In the genomic region with DNA sequence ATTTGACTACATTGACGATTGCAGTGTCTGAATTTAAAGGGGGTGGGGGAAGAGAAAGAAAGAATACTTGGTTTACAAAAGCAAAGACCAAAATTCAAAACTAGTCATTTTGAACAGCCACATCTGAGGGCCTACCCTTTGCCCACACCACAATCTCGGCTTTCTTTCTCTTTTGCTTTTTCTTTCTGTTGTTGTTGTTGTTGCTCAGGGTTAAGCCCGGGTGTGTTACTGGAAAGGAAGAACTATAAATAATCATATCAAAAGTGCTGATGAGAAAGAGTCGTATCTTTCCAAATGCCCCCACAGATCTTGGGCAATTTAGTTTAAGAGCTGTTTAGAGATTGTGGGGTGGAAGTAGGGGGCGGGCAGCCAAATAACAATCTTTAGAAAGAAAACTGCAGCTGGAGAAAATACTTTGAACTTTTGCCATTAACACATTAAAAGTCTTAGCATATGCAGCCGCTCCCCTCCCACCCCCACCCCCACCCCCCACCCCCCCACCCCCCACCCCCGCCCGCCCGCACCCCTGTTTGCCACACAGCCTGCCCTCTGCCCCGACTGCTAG, we compare ENCODE assay signal across 9 mouse cellular contexts. TPM values are rescaled to one million over a fixed set of nuclear protein-coding genes. Genes with fewer than 3 reads are reported as not detected.
DNase-seq lines count a peak whose midpoint lies in the region; ATAC-seq and TF ChIP-seq lines count a peak whose summit lies in the region.
"Had no signal": no experiment of that assay in that cellular context is flagged by ENCODE, and none has a peak within 500 bp of the region (broad histone marks: within the 10 kb centered on the region; RNA-seq: fewer than 3 reads in every experiment).

No protein-coding gene starts in this region.

- WGBS in heart, adult 2 months, result 23% methylated on average over 10 of the region's 10 CpGs
- WGBS in forebrain, postnatal 0 days, result 3% methylated on average over 10 of the region's 10 CpGs
- WGBS in liver, embryonic 16.5 days (ENCODE audit: insufficient replicate concordance), result 51% methylated on average over 10 of the region's 10 CpGs

- H3K79me2 ChIP-seq in heart, adult 2 months (replicated peaks; ENCODE audit: control insufficient read depth, insufficient read depth, low read length), result peaks cover 4% of the 10 kb centered on the region; the same call in 1 of the 2 replicates

- no peak overlapping the region for H3K4me3 ChIP-seq in heart, adult 2 months
- H3K4me3 ChIP-seq in forebrain, postnatal 0 days (ENCODE audit: low read depth, low read length), result peak overlapping the region; percentile 34
- no peak overlapping the region for H3K4me3 ChIP-seq in liver, embryonic 16.5 days (ENCODE audit: low read depth, low read length)

- H3K36me3 ChIP-seq in heart, adult 2 months (ENCODE audit: control insufficient read depth, insufficient read depth, low read length), result peaks cover 52% of the 10 kb centered on the region
- H3K36me3 ChIP-seq in forebrain, postnatal 0 days (ENCODE audit: insufficient read depth), result peaks cover 12% of the 10 kb centered on the region
- peaks cover 14% of the 10 kb centered on the region for H3K36me3 ChIP-seq in liver, embryonic 16.5 days (ENCODE audit: control insufficient read depth, insufficient read depth)

- H3K9me3 ChIP-seq in forebrain, postnatal 0 days (ENCODE audit: low read length), result no peaks in the 10 kb centered on the region
- no peaks in the 10 kb centered on the region for H3K9me3 ChIP-seq in liver, embryonic 16.5 days (replicated peaks; ENCODE audit: control insufficient read depth, low read length)

- H3K4me2 ChIP-seq in forebrain, postnatal 0 days (ENCODE audit: low read depth), result peak overlapping the region; percentile 57
- no peak overlapping the region for H3K4me2 ChIP-seq in liver, embryonic 16.5 days (ENCODE audit: low read depth, low read length)

- DNase-seq in heart, adult 2 months, result no peak
- no peak for DNase-seq in heart, adult 9 months (ENCODE audit: low spot score in 2 of 2)
- DNase-seq in forebrain, postnatal 0 days, result no peak
- no peak for DNase-seq in ovary, adult 18-20 months (ENCODE audit: low spot score)
- no peak for DNase-seq in frontal cortex, postnatal 14 days (ENCODE audit: low spot score in 2 of 2)
- no peak for DNase-seq in thymus, postnatal 25 days
- DNase-seq: layer of hippocampus, postnatal 36 days had no signal

- TF ChIP-seq EP300 in heart, adult 2 months (IDR thresholded peaks at IDR 0.05; ENCODE audit: insufficient read depth, low read depth, low read length), result no peak

- 0 out of 2 replicates have a peak, but pooled peaks have one; percentile 5 for TF ChIP-seq POLR2A in heart, adult 2 months (IDR thresholded peaks at IDR 0.05; ENCODE audit: insufficient read depth, low read depth, low read length)

- no peak for TF ChIP-seq CTCF in heart, adult 2 months (IDR thresholded peaks at IDR 0.05)
- TF ChIP-seq CTCF in forebrain, postnatal 0 days (IDR thresholded peaks at IDR 0.05; ENCODE audit: low read depth), result no peak

- peak overlapping the region; percentile 98 for H3K27ac ChIP-seq in heart, adult 2 months
- peak overlapping the region; percentile 100 for H3K27ac ChIP-seq in forebrain, postnatal 0 days (ENCODE audit: low read depth, low read length)
- H3K27ac ChIP-seq in liver, embryonic 16.5 days (ENCODE audit: low read length), result peak overlapping the region; percentile 27; the same call in 1 of the 2 replicates

- peak; percentile 91 for ATAC-seq in CD4-positive, CD25-positive, alpha-beta regulatory T cell, adult 4 months
- no peak for ATAC-seq in forebrain, postnatal 0 days
- no peak for ATAC-seq in liver, embryonic 16.5 days (ENCODE audit: low read depth)

- no peaks in the 10 kb centered on the region for H3K27me3 ChIP-seq in heart, adult 2 months (ENCODE audit: control insufficient read depth, insufficient read depth, low read length)
- H3K27me3 ChIP-seq in forebrain, postnatal 0 days (ENCODE audit: insufficient read depth, low read length), result no peaks in the 10 kb centered on the region
- no peaks in the 10 kb centered on the region for H3K27me3 ChIP-seq in liver, embryonic 16.5 days (ENCODE audit: control insufficient read depth, insufficient read depth, low read depth, low read length)

- no peak overlapping the region for H3K9ac ChIP-seq in heart, adult 2 months (ENCODE audit: low read depth, low read length)
- peak overlapping the region; percentile 47 for H3K9ac ChIP-seq in forebrain, postnatal 0 days
- no peak overlapping the region; the same call in 1 of the 2 replicates for H3K9ac ChIP-seq in liver, embryonic 16.5 days (ENCODE audit: low read depth, low read length)

- intact Hi-C loops in heart, adult 2 months (cut with DNase I), result no loop called here

- H3K4me1 ChIP-seq in heart, adult 2 months (ENCODE audit: control insufficient read depth, insufficient read depth, low read length), result peaks cover 67% of the 10 kb centered on the region
- peaks cover 79% of the 10 kb centered on the region for H3K4me1 ChIP-seq in forebrain, postnatal 0 days (ENCODE audit: insufficient read depth)
- peaks cover 80% of the 10 kb centered on the region for H3K4me1 ChIP-seq in liver, embryonic 16.5 days (ENCODE audit: control insufficient read depth, low read depth, low read length)

RNA-seq across cellular contexts. Expression of a gene that starts 20.7 kb away (rescaled TPM):
- 10 to 100 TPM; 44.4 to 47.2 TPM for total RNA-seq in heart, adult 2 months (2021)
- 20.4 and 31.2 TPM in 2 replicates for polyA plus RNA-seq in heart, adult 2 months (2012; rRNA removed)
- polyA plus RNA-seq in CD4-positive, CD25-positive, alpha-beta regulatory T cell, adult 4 months (2017; shearing (Covaris generic)), result 10 to 100 TPM; 66.6 to 75.4 TPM
- total RNA-seq in forebrain, postnatal 0 days (2014; rRNA removed), result 51.4 and 63.5 TPM in 2 replicates
- 37.7 and 45.7 TPM in 2 replicates for polyA plus RNA-seq in forebrain, postnatal 0 days (2015; fragmentation: Nextera tagmentation; extraction: Ambion mirVana)
- polyA plus RNA-seq in liver, embryonic 16.5 days (2015; fragmentation: Nextera tagmentation; extraction: Ambion mirVana), result 20.0 and 23.6 TPM in 2 replicates

Comparison
In these comparisons a context has a peak if more than half of its experiments do, and no peak if none do; other contexts are left out.
1. H3K27ac ChIP-seq: peak in every context shown above with its lines; median percentile 100 in forebrain, postnatal 0 days; 98 in heart, adult 2 months; 27 in liver, embryonic 16.5 days.